Mouse (Mus musculus) thymus, postnatal 10 days (tissue): Measurements from ENCODE around the gene Gps2.

ENCODE experiments used
- DNase-seq, 2 experiments: peaks; one replicate each; pipeline ENCODE4 v3.0.0; 2021; ENCODE audit warnings: low spot score in 2 of 2

Gps2 gene

GRCm38 (mm10) chr11:69913554-69914371 is at the start of gene Gps2:
Gene Gps2 (plus strand): TSS chr11:69913888.
- DNase-seq: peak; percentile 88 to 89

- DNase-seq: no peak
Observed at GRCm38 (mm10) chr11:69864138-69864860, 49.4 kb upstream of the Gps2 start.

- DNase-seq: no peak
Observed at GRCm38 (mm10) chr11:69865561-69865960, 48.1 kb upstream of the Gps2 start.

- DNase-seq: no peak
Observed at GRCm38 (mm10) chr11:69867335-69867734, 46.4 kb upstream of the Gps2 start.

- no peak for DNase-seq
Observed at GRCm38 (mm10) chr11:69870289-69871069, 43.2 kb upstream of the Gps2 start.

- DNase-seq: no peak
Observed at GRCm38 (mm10) chr11:69871822-69872221, 41.9 kb upstream of the Gps2 start.

- no peak for DNase-seq
Observed at GRCm38 (mm10) chr11:69872451-69872850, 41.2 kb upstream of the Gps2 start.

- DNase-seq: no peak
Observed at GRCm38 (mm10) chr11:69876186-69876585, 37.5 kb upstream of the Gps2 start.

GRCm38 (mm10) chr11:69876867-69877266 is 36.8 kb upstream of the Gps2 start:
- DNase-seq: peak; percentile 89 to 96

GRCm38 (mm10) chr11:69877878-69878277 is 35.8 kb upstream of the Gps2 start, which contains the start of gene Tmem95:
Gene Tmem95 (minus strand): TSS chr11:69878018.
- no peak for DNase-seq

GRCm38 (mm10) chr11:69878399-69878798 is 35.3 kb upstream of the Gps2 start:
- DNase-seq: no peak

GRCm38 (mm10) chr11:69878952-69879351 is 34.7 kb upstream of the Gps2 start:
- no peak for DNase-seq

- DNase-seq: no peak
Observed at GRCm38 (mm10) chr11:69879711-69880110, 34.0 kb upstream of the Gps2 start.

GRCm38 (mm10) chr11:69880506-69880852 is 33.2 kb upstream of the Gps2 start:
- DNase-seq: peak in 1 of 2 experiments; percentile 57

- peak; percentile 69 to 73 for DNase-seq
Observed at GRCm38 (mm10) chr11:69880853-69881603, 32.7 kb upstream of the Gps2 start, which contains the start of gene Kctd11. Gene Kctd11 (minus strand): TSS chr11:69881406.

GRCm38 (mm10) chr11:69881787-69882670 is 31.7 kb upstream of the Gps2 start:
- no peak for DNase-seq

- peak; percentile 51 to 66 for DNase-seq
Observed at GRCm38 (mm10) chr11:69883066-69883465, 30.6 kb upstream of the Gps2 start.

- no peak for DNase-seq
Observed at GRCm38 (mm10) chr11:69883527-69884151, 30.0 kb upstream of the Gps2 start.

- no peak for DNase-seq
Observed at GRCm38 (mm10) chr11:69884240-69884639, 29.4 kb upstream of the Gps2 start.

GRCm38 (mm10) chr11:69884663-69885062 is 29.0 kb upstream of the Gps2 start:
- DNase-seq: no peak
